Mouse (Mus musculus): ENCODE measurements around the gene Srp54c. TPM values are rescaled to one million over a fixed set of nuclear protein-coding genes. Genes with fewer than 3 reads are reported as not detected.

The Srp54c gene
- polyA plus RNA-seq, 1 experiment from 2014 or later: 65.5 TPM

GRCm38 (mm10) chr12:55302485-55303441, 72.8 kb downstream of the Srp54c start, which contains the start of gene Ppp2r3c:
Gene Ppp2r3c (minus strand): TSS chr12:55302998.
- no peak for TF ChIP-seq CTCF (IDR thresholded peaks at IDR 0.05; ENCODE audit: low read depth)
- Histone ChIP-seq H3K36me3 (ENCODE audit: insufficient read depth) (peaks cover 16% of the 10 kb centered on the region), H3K9me3 (ENCODE audit: low read depth, low read length) (no peaks in the 10 kb centered on the region), H3K4me2 (peak within 1 kb of the TSS; percentile 65), H3K27ac (ENCODE audit: low read depth) (peak within 1 kb of the TSS; percentile 85), H3K27me3 (ENCODE audit: insufficient read depth, low read length) (no peaks in the 10 kb centered on the region), H3K4me3 (ENCODE audit: low read depth, low read length) (peak within 1 kb of the TSS; percentile 48), H3K9ac (peak within 1 kb of the TSS; percentile 49), H3K4me1 (ENCODE audit: insufficient read depth) (peaks cover 7% of the 10 kb centered on the region; the same call in 1 of the 2 replicates)
- under 1% methylated on average over 55 of the region's 55 CpGs for WGBS
- ATAC-seq (ENCODE audit: insufficient read depth) (peak; percentile 95), DNase-seq (peak; percentile 97)

GRCm38 (mm10) chr12:55306371-55306770, 76.4 kb downstream of the Srp54c start:
- Histone ChIP-seq H3K27ac (ENCODE audit: low read depth) (no peak overlapping the region), H3K4me3 (ENCODE audit: low read depth, low read length) (no peak overlapping the region), H3K9ac (no peak overlapping the region), H3K4me2 (no peak overlapping the region), H3K36me3 (ENCODE audit: insufficient read depth) (peaks cover 15% of the 10 kb centered on the region), H3K27me3 (ENCODE audit: insufficient read depth, low read length) (no peaks in the 10 kb centered on the region), H3K9me3 (ENCODE audit: low read depth, low read length) (no peaks in the 10 kb centered on the region), H3K4me1 (ENCODE audit: insufficient read depth) (no peaks in the 10 kb centered on the region)
- 91% methylated on average over 4 of the region's 4 CpGs for WGBS
- no peak for ATAC-seq (ENCODE audit: insufficient read depth)
- TF ChIP-seq CTCF (IDR thresholded peaks at IDR 0.05; ENCODE audit: low read depth): no peak
- DNase-seq: no peak

GRCm38 (mm10) chr12:55307566-55307965, 77.6 kb downstream of the Srp54c start:
- Histone ChIP-seq H3K4me1 (ENCODE audit: insufficient read depth) (no peaks in the 10 kb centered on the region), H3K4me3 (ENCODE audit: low read depth, low read length) (no peak overlapping the region), H3K4me2 (no peak overlapping the region), H3K9me3 (ENCODE audit: low read depth, low read length) (no peaks in the 10 kb centered on the region), H3K27ac (ENCODE audit: low read depth) (no peak overlapping the region), H3K9ac (no peak overlapping the region), H3K27me3 (ENCODE audit: insufficient read depth, low read length) (no peaks in the 10 kb centered on the region), H3K36me3 (ENCODE audit: insufficient read depth) (peaks cover 15% of the 10 kb centered on the region)
- WGBS: 87% methylated on average over 6 of the region's 6 CpGs
- DNase-seq: no peak
- TF ChIP-seq CTCF (IDR thresholded peaks at IDR 0.05; ENCODE audit: low read depth): no peak
- no peak for ATAC-seq (ENCODE audit: insufficient read depth)

- no peak overlapping the region for H3K4me2 ChIP-seq
- no peaks in the 10 kb centered on the region for H3K27me3 ChIP-seq (ENCODE audit: insufficient read depth, low read length)
- H3K36me3 ChIP-seq (ENCODE audit: insufficient read depth): peaks cover 15% of the 10 kb centered on the region
- WGBS: 87% methylated on average over 9 of the region's 9 CpGs
- H3K4me3 ChIP-seq (ENCODE audit: low read depth, low read length): no peak overlapping the region
- DNase-seq (no peak), ATAC-seq (ENCODE audit: insufficient read depth) (no peak)
- H3K27ac ChIP-seq (ENCODE audit: low read depth): no peak overlapping the region
- no peaks in the 10 kb centered on the region for H3K4me1 ChIP-seq (ENCODE audit: insufficient read depth)
- no peak overlapping the region for H3K9ac ChIP-seq
- H3K9me3 ChIP-seq (ENCODE audit: low read depth, low read length): no peaks in the 10 kb centered on the region
- no peak for TF ChIP-seq CTCF (IDR thresholded peaks at IDR 0.05; ENCODE audit: low read depth)
These were observed 78.8 kb downstream of the Srp54c start for GRCm38 (mm10) chr12:55308731-55309130.

- Histone ChIP-seq H3K27me3 (ENCODE audit: insufficient read depth, low read length) (no peaks in the 10 kb centered on the region), H3K4me2 (no peak overlapping the region), H3K4me3 (ENCODE audit: low read depth, low read length) (no peak overlapping the region), H3K36me3 (ENCODE audit: insufficient read depth) (peaks cover 15% of the 10 kb centered on the region), H3K9me3 (ENCODE audit: low read depth, low read length) (no peaks in the 10 kb centered on the region), H3K4me1 (ENCODE audit: insufficient read depth) (no peaks in the 10 kb centered on the region), H3K9ac (no peak overlapping the region), H3K27ac (ENCODE audit: low read depth) (no peak overlapping the region)
- no peak for ATAC-seq (ENCODE audit: insufficient read depth)
- no peak for DNase-seq
- no peak for TF ChIP-seq CTCF (IDR thresholded peaks at IDR 0.05; ENCODE audit: low read depth)
- 77% methylated on average over 8 of the region's 8 CpGs for WGBS
These were observed 79.5 kb downstream of the Srp54c start for GRCm38 (mm10) chr12:55309501-55309900.

GRCm38 (mm10) chr12:55311841-55312240, 81.9 kb downstream of the Srp54c start:
- WGBS: 81% methylated on average over 7 of the region's 7 CpGs
- Histone ChIP-seq H3K9ac (no peak overlapping the region), H3K4me3 (ENCODE audit: low read depth, low read length) (no peak overlapping the region), H3K36me3 (ENCODE audit: insufficient read depth) (peaks cover 9% of the 10 kb centered on the region; the same call in 1 of the 2 replicates), H3K4me2 (no peak overlapping the region), H3K27me3 (ENCODE audit: insufficient read depth, low read length) (no peaks in the 10 kb centered on the region), H3K4me1 (ENCODE audit: insufficient read depth) (no peaks in the 10 kb centered on the region), H3K27ac (ENCODE audit: low read depth) (no peak overlapping the region), H3K9me3 (ENCODE audit: low read depth, low read length) (no peaks in the 10 kb centered on the region)
- ATAC-seq (ENCODE audit: insufficient read depth) (no peak), DNase-seq (no peak)
- TF ChIP-seq CTCF (IDR thresholded peaks at IDR 0.05; ENCODE audit: low read depth): no peak

Other genes with a start within 250 kb of the Srp54c start
- not detected in 2 replicates for gene Gm20403, start 243.6 kb upstream of the Srp54c start, polyA plus RNA-seq (2014; fragmentation: Nextera tagmentation; extraction: Ambion mirVana)
- gene Baz1a, start 215.8 kb upstream of the Srp54c start, polyA plus RNA-seq (2014; fragmentation: Nextera tagmentation; extraction: Ambion mirVana): 23.9 and 26.3 TPM in 2 replicates
- 34.3 and 36.1 TPM in 2 replicates for gene 2700097O09Rik, start 150.1 kb upstream of the Srp54c start, polyA plus RNA-seq (2014; fragmentation: Nextera tagmentation; extraction: Ambion mirVana)
- gene Srp54a, start 149.9 kb upstream of the Srp54c start, polyA plus RNA-seq (2014; fragmentation: Nextera tagmentation; extraction: Ambion mirVana): 156 and 163 TPM in 2 replicates
- gene Fam177a, start 105.7 kb upstream of the Srp54c start, polyA plus RNA-seq (2014; fragmentation: Nextera tagmentation; extraction: Ambion mirVana): 16.2 and 17.8 TPM in 2 replicates
- gene Srp54b, start 75.1 kb upstream of the Srp54c start, polyA plus RNA-seq (2014; fragmentation: Nextera tagmentation; extraction: Ambion mirVana): 56.4 and 57.0 TPM in 2 replicates
- 1.7 and 3.0 TPM in 2 replicates for gene 1700047I17Rik2, start 30.6 kb upstream of the Srp54c start, polyA plus RNA-seq (2014; fragmentation: Nextera tagmentation; extraction: Ambion mirVana)
- 15.4 and 17.1 TPM in 2 replicates for gene 1110008L16Rik, start 69.4 kb downstream of the Srp54c start, polyA plus RNA-seq (2014; fragmentation: Nextera tagmentation; extraction: Ambion mirVana)
- 14.3 and 14.8 TPM in 2 replicates for gene Ppp2r3c, start 72.8 kb downstream of the Srp54c start, polyA plus RNA-seq (2014; fragmentation: Nextera tagmentation; extraction: Ambion mirVana)
- 423 and 432 TPM in 2 replicates for gene Psma6, start 154.1 kb downstream of the Srp54c start, polyA plus RNA-seq (2014; fragmentation: Nextera tagmentation; extraction: Ambion mirVana)

Measured in lung, embryonic 14.5 days (tissue).